Mouse (Mus musculus) midbrain, embryonic 12.5 days (tissue): ENCODE results near the gene Apaf1. TPM values are rescaled to one million over a fixed set of nuclear protein-coding genes. Genes with fewer than 3 reads are reported as not detected.
A peak's percentile ranks its signal among the peaks of the same experiment; 100 is the strongest.

Experiments
- ATAC-seq: fragments of 200-750 bp; cut with Nextera tagmentation; 2 replicates; pipeline ENCODE4 v1.8.0; 2017; ENCODE audit warnings: low read depth, moderate TSS enrichment, moderate library complexity; ENCODE audit not compliant: low FRiP score
- H3K27ac ChIP-seq: fragments of 300-500 bp; sonication (generic); replicated peaks from 2 replicates; pipeline ENCODE4 v1.5.1; 2016; ENCODE audit warnings: mild to moderate bottlenecking
- H3K27me3 ChIP-seq: fragments of 300-500 bp; sonication (generic); 2 replicates; pipeline ENCODE4 v1.6.1; 2016; ENCODE audit warnings: mild to moderate bottlenecking
- H3K36me3 ChIP-seq: fragments of 300-500 bp; sonication (generic); 2 replicates; pipeline ENCODE4 v1.6.1; 2016
- H3K4me1 ChIP-seq: fragments of 300-500 bp; sonication (generic); 2 replicates; pipeline ENCODE4 v1.6.1; 2016
- H3K4me2 ChIP-seq: fragments of 300-500 bp; sonication (generic); replicated peaks from 2 replicates; pipeline ENCODE4 v1.6.1; 2016; ENCODE audit warnings: mild to moderate bottlenecking, moderate library complexity
- H3K4me3 ChIP-seq: fragments of 300-500 bp; sonication (generic); 2 replicates; pipeline ENCODE4 v1.5.1; 2016; ENCODE audit warnings: mild to moderate bottlenecking
- H3K9ac ChIP-seq: fragments of 300-500 bp; sonication (generic); replicated peaks from 2 replicates; pipeline ENCODE4 v1.6.1; 2016; ENCODE audit warnings: mild to moderate bottlenecking, moderate library complexity
- H3K9me3 ChIP-seq: fragments of 300-500 bp; sonication (generic); 2 replicates; pipeline ENCODE4 v1.6.1; 2016; ENCODE audit warnings: mild to moderate bottlenecking
- WGBS: fragments of 180-500 bp; shearing (Covaris S2); methylation state at CpG from one replicate; pipeline ENCODE4 v1.1.7; 2016; 5-methylcytosine and 5-hydroxymethylcytosine counted together
- polyA plus RNA-seq: library from polyadenylated mRNA; unstranded; fragments of >200 nt; fragmentation: Nextera tagmentation; extraction: Ambion mirVana; gene quantifications from 2 replicates; pipeline ENCODE4 v1.2.1, GENCODE M21; 2016

Gene Apaf1
- polyA plus RNA-seq, 1 experiment from 2014 or later = 33.3 TPM

GRCm38 (mm10) chr10:91109841-91110240 lies 27.3 kb upstream of the Apaf1 start:
- Histone ChIP-seq H3K27ac (no peak overlapping the region), H3K36me3 (peaks cover 25% of the 10 kb centered on the region), H3K9me3 (no peaks in the 10 kb centered on the region), H3K4me2 (no peak overlapping the region), H3K27me3 (no peaks in the 10 kb centered on the region), H3K9ac (no peak overlapping the region), H3K4me3 (no peak overlapping the region), H3K4me1 (no peaks in the 10 kb centered on the region)
- WGBS = 76% methylated on average over 4 of the region's 4 CpGs
- no peak for ATAC-seq

- H3K4me3 ChIP-seq = no peak overlapping the region
- no peaks in the 10 kb centered on the region for H3K9me3 ChIP-seq
- no peaks in the 10 kb centered on the region for H3K4me1 ChIP-seq
- no peak overlapping the region for H3K27ac ChIP-seq
- H3K27me3 ChIP-seq = no peaks in the 10 kb centered on the region
- peaks cover 11% of the 10 kb centered on the region; the same call in 1 of the 2 replicates for H3K36me3 ChIP-seq
- no peak for ATAC-seq
- H3K4me2 ChIP-seq = no peak overlapping the region
- no peak overlapping the region for H3K9ac ChIP-seq
- WGBS = 82% methylated on average over 3 of the region's 3 CpGs
These were observed 23.4 kb upstream of the Apaf1 start for GRCm38 (mm10) chr10:91105981-91106380.

GRCm38 (mm10) chr10:91102799-91103590 lies 20.4 kb upstream of the Apaf1 start:
- Histone ChIP-seq H3K9me3 (no peaks in the 10 kb centered on the region), H3K27ac (no peak overlapping the region), H3K9ac (no peak overlapping the region), H3K4me2 (no peak overlapping the region), H3K27me3 (no peaks in the 10 kb centered on the region), H3K4me1 (no peaks in the 10 kb centered on the region), H3K36me3 (peaks cover 11% of the 10 kb centered on the region; the same call in 1 of the 2 replicates), H3K4me3 (no peak overlapping the region)
- no peak for ATAC-seq
- 91% methylated on average over 14 of the region's 14 CpGs for WGBS

- ATAC-seq = no peak
- Histone ChIP-seq H3K4me3 (no peak overlapping the region), H3K4me1 (no peaks in the 10 kb centered on the region), H3K9ac (no peak overlapping the region), H3K36me3 (peaks cover 11% of the 10 kb centered on the region; the same call in 1 of the 2 replicates), H3K27ac (no peak overlapping the region), H3K9me3 (no peaks in the 10 kb centered on the region), H3K27me3 (no peaks in the 10 kb centered on the region), H3K4me2 (no peak overlapping the region)
- 96% methylated on average over 25 of the region's 25 CpGs for WGBS
These were observed 19.4 kb upstream of the Apaf1 start for GRCm38 (mm10) chr10:91101936-91102335.

- H3K27ac ChIP-seq = no peak overlapping the region
- H3K36me3 ChIP-seq = peaks cover 11% of the 10 kb centered on the region; the same call in 1 of the 2 replicates
- H3K9me3 ChIP-seq = no peaks in the 10 kb centered on the region
- H3K27me3 ChIP-seq = no peaks in the 10 kb centered on the region
- no peak for ATAC-seq
- no peak overlapping the region for H3K9ac ChIP-seq
- no peak overlapping the region for H3K4me3 ChIP-seq
- 58% methylated on average over 1 of the region's 1 CpGs for WGBS
- no peak overlapping the region for H3K4me2 ChIP-seq
- no peaks in the 10 kb centered on the region for H3K4me1 ChIP-seq
These were observed 17.5 kb upstream of the Apaf1 start for GRCm38 (mm10) chr10:91100101-91100500.

- no peaks in the 10 kb centered on the region for H3K9me3 ChIP-seq
- H3K36me3 ChIP-seq = peaks cover 20% of the 10 kb centered on the region
- 94% methylated on average over 8 of the region's 8 CpGs for WGBS
- no peak overlapping the region for H3K9ac ChIP-seq
- no peak overlapping the region for H3K4me3 ChIP-seq
- ATAC-seq = no peak
- no peaks in the 10 kb centered on the region for H3K4me1 ChIP-seq
- H3K4me2 ChIP-seq = no peak overlapping the region
- H3K27ac ChIP-seq = no peak overlapping the region
- H3K27me3 ChIP-seq = no peaks in the 10 kb centered on the region
These were observed 15.5 kb upstream of the Apaf1 start for GRCm38 (mm10) chr10:91098056-91098455.

GRCm38 (mm10) chr10:91094251-91095104 lies 11.9 kb upstream of the Apaf1 start:
- 89% methylated on average over 15 of the region's 15 CpGs for WGBS
- no peaks in the 10 kb centered on the region for H3K4me1 ChIP-seq

GRCm38 (mm10) chr10:91092812-91093211 lies 10.2 kb upstream of the Apaf1 start:
- no peaks in the 10 kb centered on the region for H3K4me1 ChIP-seq
- ATAC-seq = no peak
- no peak overlapping the region for H3K27ac ChIP-seq
- H3K27me3 ChIP-seq = no peaks in the 10 kb centered on the region
- no peak overlapping the region for H3K4me2 ChIP-seq
- H3K36me3 ChIP-seq = peaks cover 10% of the 10 kb centered on the region
- H3K9ac ChIP-seq = no peak overlapping the region
- no peak overlapping the region for H3K4me3 ChIP-seq
- WGBS = 91% methylated on average over 4 of the region's 4 CpGs
- H3K9me3 ChIP-seq = no peaks in the 10 kb centered on the region

More at GRCm38 (mm10) chr10:91094251-91095104, 11.9 kb upstream of the Apaf1 start:
- Histone ChIP-seq H3K9ac (no peak overlapping the region), H3K4me2 (no peak overlapping the region), H3K27me3 (no peaks in the 10 kb centered on the region), H3K27ac (no peak overlapping the region), H3K4me3 (no peak overlapping the region), H3K36me3 (peaks cover 10% of the 10 kb centered on the region), H3K9me3 (no peaks in the 10 kb centered on the region)
- ATAC-seq = no peak

- Histone ChIP-seq H3K4me3 (peak overlapping the region; percentile 87), H3K9ac (peak overlapping the region; percentile 84), H3K27ac (peak overlapping the region; percentile 73), H3K4me2 (peak overlapping the region; percentile 70), H3K36me3 (peaks cover 7% of the 10 kb centered on the region; the same call in 1 of the 2 replicates), H3K9me3 (no peaks in the 10 kb centered on the region), H3K27me3 (no peaks in the 10 kb centered on the region), H3K4me1 (peaks cover 3% of the 10 kb centered on the region; the same call in 1 of the 2 replicates)
- 53% methylated on average over 12 of the region's 12 CpGs for WGBS
- ATAC-seq = no peak
These were observed 890 bp upstream of the Apaf1 start for GRCm38 (mm10) chr10:91083393-91083927.

- peak overlapping the region; percentile 87 for H3K4me3 ChIP-seq
- peaks cover 3% of the 10 kb centered on the region; the same call in 1 of the 2 replicates for H3K4me1 ChIP-seq
- peak; percentile 59 for ATAC-seq
- peak overlapping the region; percentile 84 for H3K9ac ChIP-seq
- H3K27me3 ChIP-seq = no peaks in the 10 kb centered on the region
- WGBS = under 1% methylated on average over 27 of the region's 27 CpGs
- H3K36me3 ChIP-seq = peaks cover 14% of the 10 kb centered on the region
- peak overlapping the region; percentile 70 for H3K4me2 ChIP-seq
- peak overlapping the region; percentile 87 for H3K27ac ChIP-seq
- H3K9me3 ChIP-seq = no peaks in the 10 kb centered on the region
These were observed 537 bp downstream of the Apaf1 start for GRCm38 (mm10) chr10:91081959-91082507.

- 94% methylated on average over 5 of the region's 5 CpGs for WGBS
- H3K27ac ChIP-seq = no peak overlapping the region
- H3K27me3 ChIP-seq = no peaks in the 10 kb centered on the region
- no peak for ATAC-seq
- H3K36me3 ChIP-seq = peaks cover 29% of the 10 kb centered on the region
- no peak overlapping the region for H3K9ac ChIP-seq
- peaks cover 3% of the 10 kb centered on the region; the same call in 1 of the 2 replicates for H3K4me1 ChIP-seq
- no peaks in the 10 kb centered on the region for H3K9me3 ChIP-seq
- no peak overlapping the region for H3K4me2 ChIP-seq
- H3K4me3 ChIP-seq = no peak overlapping the region
These were observed 2.0 kb downstream of the Apaf1 start for GRCm38 (mm10) chr10:91080540-91080939.
